Mouse (Mus musculus) myocyte (in vitro differentiated cells): ENCODE data around the gene Tmem252.

Source experiments
- E2F4 ChIP-seq: IDR thresholded peaks from one replicate; pipeline ENCODE4 v1.6.1; 2011; ENCODE audit warnings: mild to moderate bottlenecking, control low read depth, moderate library complexity; ENCODE audit not compliant: insufficient read depth
- MAX ChIP-seq: IDR thresholded peaks from one replicate; pipeline ENCODE4 v1.6.1; 2011; ENCODE audit warnings: low read depth, mild to moderate bottlenecking, control low read depth
- MYOD1 ChIP-seq, 3 experiments: IDR thresholded peaks; one replicate each; pipeline ENCODE4 v1.6.1; 2011; ENCODE audit warnings: control low read depth in 2 of 3, low read depth in 2 of 3, mild to moderate bottlenecking in 2 of 3, moderate library complexity in 1 of 3; ENCODE audit not compliant: insufficient read length in 2 of 3, control insufficient read depth in 1 of 3
- MYOG ChIP-seq, 3 experiments: IDR thresholded peaks; one replicate each; pipeline ENCODE4 v1.6.1; 2011; ENCODE audit warnings: control low read depth in 2 of 3, low read depth in 2 of 3, mild to moderate bottlenecking in 2 of 3; ENCODE audit not compliant: insufficient read length in 2 of 3, control insufficient read depth in 1 of 3, insufficient read depth in 1 of 3
- POLR2A ChIP-seq: IDR thresholded peaks from one replicate; pipeline ENCODE4 v1.6.1; 2011; ENCODE audit warnings: low read depth, mild to moderate bottlenecking, control low read depth, moderate library complexity; ENCODE audit not compliant: insufficient read length
- POLR2AphosphoS2 ChIP-seq: IDR thresholded peaks from one replicate; pipeline ENCODE4 v1.6.1; 2011; ENCODE audit warnings: low read depth, control low read depth; ENCODE audit not compliant: insufficient read length
- SRF ChIP-seq: IDR thresholded peaks from one replicate; pipeline ENCODE4 v1.6.1; 2011; ENCODE audit warnings: low read depth; ENCODE audit not compliant: control insufficient read depth, insufficient read length
- TCF12 ChIP-seq: IDR thresholded peaks from one replicate; pipeline ENCODE4 v1.6.1; 2011; ENCODE audit warnings: mild to moderate bottlenecking, control low read depth; ENCODE audit not compliant: poor library complexity, insufficient read depth, severe bottlenecking
- USF1 ChIP-seq: IDR thresholded peaks from one replicate; pipeline ENCODE4 v1.6.1; 2011; ENCODE audit warnings: low read depth, mild to moderate bottlenecking, control low read depth, moderate library complexity

GRCm38 (mm10) chr19:24703680-24704079 is 29.9 kb downstream of the Tmem252 start:
- no peak for TF ChIP-seq MAX
- no peak for TF ChIP-seq E2F4
- TF ChIP-seq SRF, result no peak
- TF ChIP-seq POLR2A, result no peak
- peak; percentile 11 for TF ChIP-seq TCF12
- no peak for TF ChIP-seq USF1
- TF ChIP-seq MYOD1 (IDR thresholded peaks at IDR 0.05; ENCODE audit: control insufficient read depth in 1 of 3, insufficient read length in 2 of 3, low read depth in 2 of 3), result peak in 1 of 3 experiments; percentile 3
- peak in 1 of 3 experiments; percentile 68 for TF ChIP-seq MYOG (IDR thresholded peaks at IDR 0.05; ENCODE audit: control insufficient read depth in 1 of 3, insufficient read depth in 1 of 3, insufficient read length in 2 of 3, low read depth in 2 of 3)
- TF ChIP-seq POLR2AphosphoS2, result no peak
